Mouse (Mus musculus) c-Kit-positive CD71-negative TER-119-negative erythroid progenitor cells, embryonic 14.5 days (primary cell): ENCODE results near the gene Cdc34.
"Not testable (repeated sequence)": the region's sequence is repeated elsewhere in the genome, so short reads cannot be mapped to it uniquely, and the experiment has no call there.

ENCODE experiments used
- DNase-seq: peaks from one replicate; pipeline ENCODE4 v3.0.0-alpha.2; 2013; ENCODE audit warnings: low read depth

Gene Cdc34

DNA sequence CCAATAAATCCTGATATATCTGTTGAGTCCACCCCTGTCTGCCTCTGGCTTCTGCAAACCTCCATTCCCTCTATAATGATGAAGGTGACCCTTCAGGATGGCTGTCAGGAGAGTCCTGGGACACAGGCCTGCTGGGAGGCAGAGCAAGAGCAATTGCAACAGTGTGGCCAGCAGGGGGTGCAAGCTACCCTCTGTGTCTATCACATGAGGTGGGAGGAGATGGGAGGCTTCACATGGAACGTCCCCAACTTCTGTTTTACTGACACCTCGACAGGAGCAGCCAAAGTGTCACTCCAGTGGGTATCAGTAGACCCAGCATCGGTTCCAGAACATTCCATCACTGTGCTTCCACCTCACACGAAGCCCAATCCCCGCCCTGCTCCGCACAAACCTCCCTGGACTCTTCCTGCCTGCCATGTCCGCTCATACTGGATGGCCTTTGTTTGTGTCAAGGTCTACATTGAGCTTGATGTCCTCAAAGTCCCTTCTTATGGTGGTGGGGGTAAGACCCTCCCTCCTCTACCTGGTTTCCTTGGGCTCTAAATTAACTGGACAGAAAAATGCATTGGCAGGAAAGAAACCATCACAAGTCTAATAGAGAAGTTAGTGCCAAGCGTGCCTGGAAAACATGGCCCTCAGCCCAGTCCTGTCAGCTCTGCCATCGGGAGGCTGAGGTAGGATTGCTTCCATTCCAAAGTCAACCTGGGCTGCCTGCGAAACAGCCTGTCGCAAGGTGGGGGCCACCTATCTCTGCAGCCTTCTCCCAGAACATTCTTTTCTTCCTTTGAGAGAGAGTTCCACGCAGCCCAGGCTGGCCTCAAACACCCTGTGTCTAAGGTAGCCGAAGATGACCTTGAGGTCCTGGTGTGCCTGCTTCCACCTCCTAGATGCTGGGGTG is 13.5 kb downstream of the Cdc34 start:
- peak; percentile 62 for DNase-seq

DNA sequence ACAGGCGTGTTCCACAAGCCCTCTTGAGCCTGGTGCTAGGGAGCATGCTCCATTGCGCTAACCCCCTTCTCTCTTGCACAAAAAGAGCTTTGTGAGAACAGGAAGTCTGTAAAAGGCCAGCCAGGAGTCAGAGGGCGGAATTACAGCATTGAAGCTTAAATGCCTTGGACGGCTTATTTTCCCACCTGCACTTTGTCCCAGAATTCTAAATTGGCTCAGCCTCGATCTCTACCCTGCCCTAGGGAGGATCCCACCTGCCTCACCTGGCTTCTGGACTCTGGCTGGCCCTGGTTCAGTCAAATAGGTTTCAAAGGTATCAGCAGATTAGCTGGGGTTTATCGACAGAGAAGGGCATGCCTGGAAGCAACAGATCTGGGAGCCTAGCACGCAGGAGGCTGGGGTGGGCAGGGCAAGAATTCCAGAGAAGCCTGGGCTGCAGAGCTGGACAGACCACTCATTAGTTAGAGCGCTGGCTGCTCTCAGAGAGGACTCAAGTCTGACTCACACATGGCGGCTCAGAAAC is 14.2 kb downstream of the Cdc34 start:
- no peak for DNase-seq

- no peak for DNase-seq
Observed at GRCm38 (mm10) chr10:79697916-79698315, 15.9 kb downstream of the Cdc34 start.

DNA sequence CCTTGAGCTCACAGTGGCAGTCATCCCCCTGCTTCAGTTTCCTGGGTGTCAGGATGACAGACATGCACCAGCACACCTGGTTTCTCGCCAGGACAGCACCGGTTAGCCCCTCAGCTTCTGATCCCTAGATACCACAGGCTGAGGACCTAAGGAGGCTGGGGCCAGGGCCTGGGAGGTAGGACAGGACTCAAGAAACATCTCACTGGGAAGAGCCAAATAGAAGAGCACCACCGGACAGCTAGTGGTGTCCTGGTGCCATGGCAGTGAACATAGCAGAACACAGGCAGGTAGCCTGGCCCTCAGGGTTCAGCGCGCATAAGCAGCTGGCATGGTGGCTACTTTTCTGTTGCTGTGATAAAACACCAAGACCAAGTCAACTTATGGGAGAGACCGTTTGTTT is 16.5 kb downstream of the Cdc34 start:
- DNase-seq, result no peak

- DNase-seq, result no peak
Observed at GRCm38 (mm10) chr10:79700676-79701075, 18.7 kb downstream of the Cdc34 start.

GRCm38 (mm10) chr10:79701443-79702129 is 19.6 kb downstream of the Cdc34 start:
- no peak for DNase-seq

DNA sequence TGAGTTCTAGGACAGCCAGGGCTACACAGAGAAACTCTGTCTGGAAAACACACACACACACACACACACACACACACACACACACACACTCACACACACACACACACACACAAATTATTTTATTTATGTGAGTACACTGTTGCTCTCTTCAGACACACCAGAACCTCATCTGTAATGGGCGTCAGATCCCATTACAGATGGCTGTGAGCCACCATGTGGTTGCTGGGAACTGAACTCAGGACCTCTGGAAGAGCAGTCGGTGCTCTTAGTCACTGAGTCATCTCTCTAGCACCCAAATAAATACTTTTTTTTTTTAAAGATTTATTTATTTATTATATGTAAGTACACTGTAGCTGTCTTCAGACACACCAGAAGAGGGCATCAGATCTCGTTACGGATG is 21.0 kb downstream of the Cdc34 start:
- not testable (repeated sequence) for DNase-seq

DNA sequence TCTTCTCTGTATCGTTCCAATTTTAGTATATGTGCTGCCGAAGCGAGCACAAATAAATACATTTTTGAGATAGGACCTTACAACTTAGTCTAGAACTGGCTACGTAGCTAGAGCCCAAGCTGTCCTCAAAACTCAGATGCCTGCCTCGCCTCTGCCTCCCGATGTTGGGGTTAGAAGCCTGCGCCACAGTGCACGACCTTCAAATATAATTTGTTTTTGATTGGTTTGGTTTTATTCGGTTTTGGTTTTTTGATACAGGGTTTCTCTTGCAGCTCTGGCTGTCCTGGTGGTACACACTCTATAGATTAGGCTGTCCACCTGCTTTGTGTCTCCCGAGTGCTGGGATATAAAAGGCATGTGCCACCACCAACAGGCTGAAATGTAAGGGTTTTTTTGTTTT is 21.5 kb downstream of the Cdc34 start:
- no peak for DNase-seq

GRCm38 (mm10) chr10:79704065-79704969 is 22.3 kb downstream of the Cdc34 start, which contains the start of gene Bsg:
Bsg (plus strand) TSS chr10:79704491.
- peak; percentile 98 for DNase-seq

DNA sequence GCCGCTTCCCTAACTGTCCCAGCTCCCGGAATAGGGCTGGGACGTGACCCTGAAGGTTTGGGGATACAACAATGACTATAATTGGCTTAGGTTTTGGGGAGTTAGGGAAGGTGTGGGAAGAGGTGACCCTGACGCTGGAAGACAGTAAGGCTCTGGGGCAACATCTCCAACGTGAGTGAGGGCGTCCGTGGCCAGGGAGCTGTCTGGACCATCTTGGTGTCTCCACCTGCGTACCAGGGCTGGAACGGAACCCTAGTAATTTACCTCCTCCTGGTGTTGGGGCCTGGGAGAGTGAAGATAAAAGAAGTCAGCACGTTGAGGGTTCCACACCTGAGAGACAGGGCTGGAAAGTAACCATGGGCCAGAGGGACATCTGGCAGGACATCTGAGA is 23.0 kb downstream of the Cdc34 start:
- no peak for DNase-seq

- no peak for DNase-seq
Observed at GRCm38 (mm10) chr10:79705951-79706350, 24.0 kb downstream of the Cdc34 start.

DNA sequence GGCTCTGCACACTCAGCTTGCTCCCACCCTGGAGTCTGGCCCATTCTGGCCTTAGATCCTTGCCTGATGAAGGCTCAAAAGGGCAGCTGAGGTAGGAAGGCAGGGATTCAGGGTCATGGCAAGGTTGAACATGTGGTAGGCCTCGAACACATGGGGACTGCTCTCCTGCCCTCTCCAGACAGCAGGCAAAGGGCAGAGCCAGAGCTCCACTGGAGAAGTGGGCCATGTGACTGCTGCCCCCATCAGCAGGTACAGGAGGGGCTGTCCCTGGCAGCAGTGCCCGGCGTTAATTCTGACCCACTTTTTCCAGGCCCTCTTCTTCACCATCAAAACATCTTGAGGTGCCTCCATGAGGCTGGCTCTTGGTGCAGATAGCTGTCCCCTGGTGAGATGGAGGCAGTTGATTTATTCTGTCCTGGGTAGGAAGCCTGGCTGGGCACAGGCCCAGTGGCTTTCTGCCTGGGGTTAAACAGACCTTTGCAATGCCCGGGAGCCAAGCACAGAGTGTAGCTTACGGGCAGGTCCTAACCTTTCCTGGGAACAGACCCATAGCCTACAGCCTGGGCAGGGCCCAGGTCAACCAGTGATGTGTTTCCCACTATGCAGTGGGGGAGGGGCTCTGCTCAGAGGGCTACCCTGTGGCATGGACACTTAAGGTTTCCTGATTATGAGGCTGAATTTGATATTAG is 24.6 kb downstream of the Cdc34 start:
- no peak for DNase-seq

DNA sequence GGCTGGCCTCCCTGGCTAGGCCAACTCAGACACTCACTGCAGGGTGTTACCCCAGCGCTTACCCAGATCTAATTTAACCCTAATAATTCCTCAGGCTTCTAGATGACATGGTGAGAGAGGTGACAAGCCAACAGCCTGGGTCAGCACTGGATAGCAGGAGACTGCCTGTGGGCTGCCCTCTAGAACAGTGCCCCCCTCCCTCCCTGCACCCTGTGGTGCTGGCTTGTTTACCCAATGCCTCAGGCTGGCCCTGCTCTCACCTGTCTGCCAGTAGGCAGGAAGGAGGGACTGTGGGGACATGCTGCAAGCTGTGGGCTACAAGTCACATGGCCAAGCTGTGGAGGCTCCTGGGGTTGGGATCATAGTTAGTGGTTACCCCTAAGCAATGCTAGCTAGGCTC is 25.2 kb downstream of the Cdc34 start:
- no peak for DNase-seq

DNA sequence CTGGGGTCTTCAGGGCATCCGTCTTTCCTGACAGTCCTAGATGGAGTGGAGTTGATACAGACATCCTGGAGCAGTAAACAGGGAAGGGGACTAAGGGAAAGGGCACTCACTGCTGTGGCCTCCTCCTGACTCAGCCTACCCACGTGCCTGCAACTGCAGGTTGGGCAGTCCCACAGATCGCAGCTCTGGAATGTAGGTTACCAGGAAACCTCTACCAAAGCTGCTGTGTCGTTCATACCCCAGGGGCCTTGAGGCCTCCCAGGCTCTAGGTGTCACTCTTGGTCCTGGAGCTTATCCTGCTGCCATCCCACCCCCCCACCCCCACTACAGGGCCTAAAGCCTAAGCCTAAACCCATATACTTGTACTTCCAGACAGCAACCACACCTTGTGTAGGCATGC is 25.8 kb downstream of the Cdc34 start:
- DNase-seq, result no peak

- DNase-seq, result no peak
Observed at GRCm38 (mm10) chr10:79708668-79709067, 26.7 kb downstream of the Cdc34 start.

DNA sequence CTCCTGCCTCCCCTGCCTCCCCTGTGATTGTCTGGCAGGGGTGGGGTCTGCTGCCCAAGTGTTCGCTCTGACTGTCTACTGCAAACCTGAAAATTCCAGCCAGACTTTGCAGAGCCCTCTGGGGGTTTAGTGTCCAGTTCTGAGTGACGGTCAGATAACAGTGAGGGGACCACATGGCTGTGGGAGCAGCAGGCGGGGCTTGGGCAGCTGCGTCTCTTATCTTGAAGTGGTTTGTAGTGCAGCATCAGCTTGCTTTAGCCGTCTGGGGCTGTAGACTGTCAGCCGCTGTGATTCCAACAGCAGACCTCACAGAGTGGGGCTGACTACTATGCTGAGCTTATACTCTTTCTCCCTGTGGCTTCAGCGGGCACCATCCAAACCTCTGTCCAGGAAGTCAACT is 27.3 kb downstream of the Cdc34 start:
- no peak for DNase-seq

DNA sequence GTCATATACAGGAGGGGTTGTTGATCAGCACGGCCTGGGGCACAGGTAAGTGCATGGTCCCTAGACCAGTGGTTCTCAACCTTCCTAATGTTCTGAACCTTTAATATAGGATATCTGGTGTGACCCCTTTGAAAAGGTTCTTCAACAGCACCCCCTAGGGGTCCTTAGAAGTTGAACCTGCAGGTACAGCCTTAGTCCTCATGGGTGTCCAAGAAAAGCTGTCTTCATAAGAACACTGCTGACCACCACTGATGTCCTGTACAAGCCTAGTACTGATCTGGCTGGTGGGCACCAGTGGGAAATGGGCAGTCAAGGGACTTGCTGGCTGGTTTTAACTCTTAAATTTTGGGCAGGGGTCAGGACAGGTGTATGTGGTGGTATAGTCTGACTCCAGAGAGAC is 30.0 kb downstream of the Cdc34 start:
- peak; percentile 38 for DNase-seq

GRCm38 (mm10) chr10:79712499-79713126 is 30.6 kb downstream of the Cdc34 start:
- peak; percentile 91 for DNase-seq

DNA sequence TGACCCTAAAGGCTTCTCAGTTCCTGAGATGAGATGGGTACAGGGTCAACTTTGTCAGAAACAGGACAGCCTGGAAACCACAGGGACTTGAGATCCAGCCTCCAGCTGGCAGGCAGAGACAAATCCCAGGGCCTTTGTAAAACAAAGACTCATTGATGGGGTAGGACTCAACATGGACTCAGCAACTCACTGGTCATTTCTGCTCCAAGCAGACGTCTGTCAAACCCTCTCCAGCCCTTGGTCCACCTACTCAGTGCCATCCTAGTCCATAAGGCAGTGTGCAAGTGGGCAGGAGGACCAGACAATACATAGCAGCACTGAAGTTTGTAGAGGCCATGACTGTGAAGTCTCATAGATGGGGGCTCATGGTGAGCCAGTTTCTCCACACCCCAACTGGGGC is 31.2 kb downstream of the Cdc34 start:
- DNase-seq, result no peak

- DNase-seq, result no peak
Observed at GRCm38 (mm10) chr10:79714996-79715395, 33.0 kb downstream of the Cdc34 start.
